Mouse (Mus musculus) left cerebral cortex, adult 2 months (tissue): ENCODE measurements around the gene P2ry12. TPM values are rescaled to one million over a fixed set of nuclear protein-coding genes. Genes with fewer than 3 reads are reported as not detected.
A peak's percentile ranks its signal among the peaks of the same experiment; 100 is the strongest.

Experiments
- DNase-seq, 2 experiments: peaks; one replicate each; pipeline ENCODE4 v3.0.0; 2021 to 2022; ENCODE audit warnings: low spot score in 2 of 2, mixed read lengths in 1 of 2; ENCODE audit errors: extremely low spot score in 1 of 2
- H3K27ac ChIP-seq: fragments of 200-600 bp; 2 replicates; pipeline ENCODE4 v1.8.1; 2022
- H3K4me3 ChIP-seq: fragments of 200-600 bp; 2 replicates; pipeline ENCODE4 v1.8.1; 2022
- CTCF ChIP-seq: fragments of 200-600 bp; IDR thresholded peaks from 2 replicates; pipeline ENCODE4 v1.8.1; 2022; ENCODE audit warnings: antibody characterized with exemption, mild to moderate bottlenecking, moderate library complexity
- intact Hi-C: fragments of 180-260 bp; cut with DNase I; formaldehyde crosslinking; loops from one replicate; pipeline ENCODE4 v1.15.1; 2025
- total RNA-seq, 2 experiments: library from RNA; stranded (reverse); gene quantifications; 2 replicates each; pipeline ENCODE4 v1.2.3; 2021

Gene P2ry12
- total RNA-seq, 2 experiments from 2014 or later = 34.1 to 35.0 TPM

GRCm38 (mm10) chr3:59204719-59205503, 57.8 kb downstream of the P2ry12 start:
- DNase-seq = no peak
- no peak overlapping the region for H3K27ac ChIP-seq
- H3K4me3 ChIP-seq = no peak overlapping the region
- intact Hi-C loops = no loop called here
- no peak for TF ChIP-seq CTCF

- intact Hi-C loops = no loop called here
- Histone ChIP-seq H3K27ac (no peak overlapping the region), H3K4me3 (no peak overlapping the region)
- no peak for DNase-seq
- no peak for TF ChIP-seq CTCF
Observed at GRCm38 (mm10) chr3:59203802-59204520, 58.7 kb downstream of the P2ry12 start.

GRCm38 (mm10) chr3:59197329-59197948, 65.2 kb downstream of the P2ry12 start:
- intact Hi-C loops = no loop called here
- no peak for TF ChIP-seq CTCF
- DNase-seq = no peak
- no peak overlapping the region for H3K4me3 ChIP-seq
- H3K27ac ChIP-seq = no peak overlapping the region

GRCm38 (mm10) chr3:59194938-59195337, 67.7 kb downstream of the P2ry12 start, which contains the start of gene Gpr87:
Gpr87 (minus strand) TSS chr3:59195104.
- no peak for DNase-seq
- no peak for TF ChIP-seq CTCF
- intact Hi-C loops = no loop called here
- H3K4me3 ChIP-seq = no peak within 1 kb of the TSS
- H3K27ac ChIP-seq = no peak within 1 kb of the TSS

GRCm38 (mm10) chr3:59194099-59194498, 68.6 kb downstream of the P2ry12 start:
- DNase-seq = peak in 1 of 2 experiments; percentile 3
- intact Hi-C loops = no loop called here
- Histone ChIP-seq H3K4me3 (no peak overlapping the region), H3K27ac (no peak overlapping the region)
- TF ChIP-seq CTCF = no peak

- Histone ChIP-seq H3K27ac (no peak overlapping the region), H3K4me3 (no peak overlapping the region)
- intact Hi-C loops = no loop called here
- DNase-seq = no peak
- TF ChIP-seq CTCF = no peak
Observed at GRCm38 (mm10) chr3:59191674-59192073, 71.0 kb downstream of the P2ry12 start.

GRCm38 (mm10) chr3:59187336-59187735, 75.3 kb downstream of the P2ry12 start:
- peak in 1 of 2 experiments; percentile 8 for DNase-seq
- Histone ChIP-seq H3K4me3 (no peak overlapping the region), H3K27ac (no peak overlapping the region)
- intact Hi-C loops = no loop called here
- TF ChIP-seq CTCF = no peak

GRCm38 (mm10) chr3:59185662-59186061, 77.0 kb downstream of the P2ry12 start:
- H3K4me3 ChIP-seq = no peak overlapping the region
- TF ChIP-seq CTCF = no peak
- intact Hi-C loops = no loop called here
- no peak for DNase-seq
- H3K27ac ChIP-seq = no peak overlapping the region

GRCm38 (mm10) chr3:59182129-59182528, 80.5 kb downstream of the P2ry12 start:
- H3K27ac ChIP-seq = no peak overlapping the region
- TF ChIP-seq CTCF = no peak
- intact Hi-C loops = no loop called here
- DNase-seq = no peak
- no peak overlapping the region for H3K4me3 ChIP-seq

GRCm38 (mm10) chr3:59181134-59181533, 81.5 kb downstream of the P2ry12 start:
- no peak overlapping the region for H3K27ac ChIP-seq
- no peak; the same call in 1 of the 2 replicates for TF ChIP-seq CTCF
- no peak for DNase-seq
- no peak overlapping the region for H3K4me3 ChIP-seq
- intact Hi-C loops = no loop called here

GRCm38 (mm10) chr3:59176871-59177270, 85.8 kb downstream of the P2ry12 start:
- no peak for DNase-seq
- Histone ChIP-seq H3K27ac (no peak overlapping the region), H3K4me3 (no peak overlapping the region)
- intact Hi-C loops = loop anchor here (5.0 to 10.0 kb wide), 2 partner anchors 138 to 565 kb away; no protein-coding TSS in a partner anchor
- TF ChIP-seq CTCF = no peak

GRCm38 (mm10) chr3:59175234-59175633, 87.4 kb downstream of the P2ry12 start:
- DNase-seq = peak in 1 of 2 experiments; percentile 46
- TF ChIP-seq CTCF = peak; percentile 86
- intact Hi-C loops = loop anchor here (1.0 to 10.0 kb wide), 3 partner anchors 34 to 567 kb away; no protein-coding TSS in a partner anchor
- no peak overlapping the region for H3K4me3 ChIP-seq
- no peak overlapping the region for H3K27ac ChIP-seq
